Mouse (Mus musculus) cerebellum, adult 18-20 months (tissue): ENCODE data around the gene Galnt18.

Source experiments
- DNase-seq, 2 experiments: peaks; one replicate each; pipeline ENCODE4 v3.0.0; 2021

Galnt18 gene

DNA sequence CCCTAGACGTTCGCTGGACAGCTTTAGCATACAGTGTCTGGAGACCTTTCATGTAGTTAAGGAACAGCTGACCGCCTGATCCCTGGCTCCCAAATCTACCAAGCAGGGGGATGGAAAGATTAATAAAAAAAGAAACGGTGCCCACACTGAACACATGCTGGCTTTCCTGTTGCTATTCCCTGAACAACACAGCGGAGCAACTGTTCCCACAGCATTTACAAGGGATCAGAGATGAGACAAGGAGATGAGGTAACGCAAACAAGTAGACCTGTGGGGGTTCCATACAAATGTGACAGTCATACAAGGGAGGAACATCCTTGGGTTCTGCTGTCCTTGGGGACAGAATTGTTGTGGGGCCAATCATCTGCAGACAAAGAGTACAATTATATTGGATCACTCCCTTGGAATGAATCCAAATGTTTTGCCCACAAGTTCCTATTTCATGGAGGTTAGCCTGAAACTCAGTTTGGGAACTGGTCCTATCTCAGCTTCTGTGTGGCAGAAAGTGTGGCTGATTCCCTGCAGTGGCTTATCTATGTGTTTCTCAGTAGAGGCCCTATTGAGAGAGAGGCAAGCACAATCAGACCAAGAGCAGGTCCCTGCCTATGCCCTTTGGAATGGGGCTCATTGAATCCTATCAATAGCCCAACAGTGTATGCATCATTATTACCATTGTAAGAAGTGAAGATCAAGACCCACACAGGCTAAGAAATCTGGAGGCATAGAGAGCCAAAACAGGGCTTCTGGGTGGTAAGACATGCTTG, 68.5 kb downstream of the Galnt18 start:
- no peak for DNase-seq

DNA sequence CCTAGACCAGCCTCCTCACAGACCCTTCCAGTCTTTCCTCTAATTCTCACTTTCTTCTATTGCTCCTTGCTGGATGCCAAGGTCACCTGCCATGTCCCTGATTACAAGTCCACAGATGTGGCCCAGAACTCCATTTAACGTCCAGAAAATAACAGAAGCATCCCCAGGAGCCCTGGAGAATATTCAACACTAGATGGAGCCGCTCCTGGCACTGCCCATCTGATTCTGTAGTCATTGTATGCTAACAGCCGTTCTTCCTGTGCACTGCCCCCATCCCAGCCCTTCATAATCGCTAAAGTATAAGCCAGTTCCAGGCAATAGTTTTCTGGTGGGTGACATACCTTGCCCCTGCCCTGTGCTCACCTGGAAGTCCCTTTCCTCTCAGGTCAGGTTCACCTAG, 69.5 kb downstream of the Galnt18 start:
- no peak for DNase-seq

DNA sequence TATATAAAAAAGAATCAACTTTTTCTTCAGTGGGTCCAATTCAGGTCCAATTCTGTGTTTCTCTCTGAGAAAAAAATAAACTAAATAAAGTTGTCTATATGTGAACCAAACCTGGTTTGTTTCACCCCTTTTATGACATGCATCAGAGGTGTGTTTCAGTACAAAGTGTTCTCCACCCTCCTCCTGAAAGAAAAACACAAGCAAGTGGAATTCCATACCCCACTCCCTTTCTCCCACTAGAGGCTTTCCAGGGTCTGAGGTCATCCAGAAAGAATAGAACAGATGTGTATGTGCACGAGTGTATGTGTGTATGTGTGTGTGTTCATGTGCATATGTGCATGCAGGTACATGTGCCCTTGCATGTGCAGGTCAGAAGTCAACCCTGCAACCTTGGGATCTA, 71.2 kb downstream of the Galnt18 start:
- DNase-seq: no peak

DNA sequence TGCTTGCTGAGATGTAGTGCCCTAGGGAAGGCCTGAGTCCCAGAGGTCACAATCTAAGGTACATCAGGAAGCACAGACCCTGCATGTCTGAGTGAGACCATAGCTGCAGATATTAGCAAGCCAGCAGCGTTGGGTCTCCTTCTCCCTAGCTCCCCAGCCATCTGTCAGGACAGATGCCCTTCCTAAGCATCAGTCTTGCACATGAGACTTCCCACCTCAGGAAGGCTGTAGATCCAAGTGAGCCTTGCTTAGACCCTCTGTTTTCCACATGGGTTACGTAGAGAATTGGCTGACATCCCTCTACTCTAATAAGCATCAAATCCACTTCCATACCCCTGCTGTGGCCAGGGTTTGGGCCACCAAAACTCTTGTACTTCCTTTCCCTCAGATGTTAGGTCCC, 76.8 kb downstream of the Galnt18 start:
- DNase-seq: no peak

DNA sequence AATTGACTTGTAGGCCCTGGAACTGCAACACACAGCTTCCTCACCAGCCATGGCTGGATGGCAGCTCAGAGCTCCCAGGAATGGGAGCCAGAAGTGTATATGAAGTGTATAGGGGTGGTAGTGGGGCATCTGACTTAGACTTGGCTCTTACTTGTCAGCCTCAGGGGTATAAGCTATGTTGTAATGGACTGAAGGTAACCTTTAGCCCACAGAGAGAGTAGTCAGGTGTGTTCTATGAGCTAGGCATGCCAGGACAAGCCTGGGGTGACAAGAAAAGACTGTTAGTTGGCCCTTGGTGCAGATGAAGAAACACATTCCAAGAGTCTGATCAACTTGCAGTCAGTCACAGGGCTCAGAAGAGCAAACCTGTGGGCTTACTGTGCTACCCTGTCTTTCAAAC, 78.0 kb downstream of the Galnt18 start:
- DNase-seq: no peak

DNA sequence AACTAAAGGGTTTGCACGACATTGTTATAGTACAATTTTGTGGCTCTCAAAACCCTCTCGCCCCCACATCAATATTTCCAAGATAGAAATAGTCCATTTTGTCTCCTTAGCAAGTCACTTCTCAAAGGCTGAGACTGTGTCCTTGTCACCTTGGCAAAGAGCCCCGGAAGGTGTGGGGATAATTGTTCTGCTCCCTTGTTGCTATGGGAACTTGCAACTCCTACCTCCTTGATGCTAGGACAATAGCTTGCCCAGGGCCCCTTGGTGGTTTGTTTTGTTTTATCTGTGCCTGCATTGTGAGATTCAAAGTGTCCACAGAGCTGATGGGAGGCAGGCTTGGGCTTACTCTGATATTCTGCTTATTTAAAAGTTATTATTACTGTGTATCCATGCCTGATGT, 80.3 kb downstream of the Galnt18 start:
- no peak for DNase-seq

DNA sequence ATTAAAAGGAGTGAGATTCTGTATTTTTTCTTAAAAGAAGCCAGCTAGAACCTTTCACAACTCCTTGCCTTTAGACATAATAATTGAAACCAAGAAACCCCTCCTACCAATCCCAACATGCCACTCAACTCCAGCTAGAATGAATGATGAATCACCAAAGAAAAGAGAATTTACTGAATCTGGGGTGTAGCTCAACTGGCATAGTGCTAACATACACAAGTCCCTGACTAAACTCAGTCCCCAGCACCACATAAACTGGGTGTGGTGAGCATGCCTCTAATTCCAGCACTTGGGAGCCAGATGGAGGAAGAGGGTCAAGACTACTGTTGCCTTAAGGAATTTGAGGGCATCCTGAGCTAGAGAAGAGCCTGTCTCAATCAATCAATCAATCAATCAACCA, 83.6 kb downstream of the Galnt18 start:
- DNase-seq: no peak

DNA sequence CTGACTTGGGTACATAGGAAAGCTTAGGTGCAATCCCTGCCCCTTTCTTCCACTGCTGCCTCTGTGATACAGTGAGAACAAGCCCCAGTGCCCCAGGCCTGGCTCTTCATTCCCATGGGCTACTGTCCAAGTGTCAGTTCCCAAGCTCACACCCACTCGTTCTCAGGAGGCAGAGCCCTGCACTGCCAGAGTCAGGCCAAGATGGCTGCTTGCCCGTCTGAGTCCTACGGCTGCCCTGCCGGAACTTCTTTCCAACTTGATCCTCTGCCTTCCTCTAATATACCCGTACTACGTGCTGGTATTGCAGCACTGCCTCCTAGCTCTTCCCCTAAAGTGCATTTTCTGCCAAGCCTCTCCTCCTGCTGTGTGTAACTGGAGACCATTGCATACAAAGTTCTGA, 85.5 kb downstream of the Galnt18 start:
- DNase-seq: peak; percentile 71 to 72

DNA sequence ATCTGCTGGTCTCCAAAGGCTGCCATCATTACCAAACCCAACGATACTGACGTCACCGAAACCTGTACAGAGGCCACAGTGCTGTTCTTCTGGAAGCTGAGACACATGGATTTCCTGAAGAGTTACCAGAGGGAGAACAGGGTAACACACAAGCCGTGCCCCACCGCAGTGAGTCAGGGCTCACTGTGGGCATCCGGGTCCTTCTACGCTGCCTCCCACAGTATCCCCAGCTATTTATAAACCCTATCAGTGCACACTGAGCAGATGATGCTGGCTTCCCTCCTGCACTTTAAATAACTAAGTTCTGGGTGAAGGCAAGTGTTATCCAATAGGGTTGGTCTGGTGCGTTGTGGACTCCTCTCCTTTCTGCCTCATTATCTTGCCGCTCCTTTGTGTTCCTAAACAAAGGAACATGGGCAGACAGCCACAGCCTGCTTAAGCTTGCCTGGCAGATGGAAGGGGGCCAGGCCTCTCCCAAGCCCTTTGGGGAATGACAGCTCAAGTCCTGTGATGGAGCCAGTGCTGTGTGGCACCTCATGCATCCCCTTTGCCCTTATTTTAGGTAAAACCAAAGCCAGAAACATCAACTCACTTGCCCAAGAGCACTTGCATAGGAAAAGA, 87.0 kb downstream of the Galnt18 start:
- peak; percentile 61 to 66 for DNase-seq

DNA sequence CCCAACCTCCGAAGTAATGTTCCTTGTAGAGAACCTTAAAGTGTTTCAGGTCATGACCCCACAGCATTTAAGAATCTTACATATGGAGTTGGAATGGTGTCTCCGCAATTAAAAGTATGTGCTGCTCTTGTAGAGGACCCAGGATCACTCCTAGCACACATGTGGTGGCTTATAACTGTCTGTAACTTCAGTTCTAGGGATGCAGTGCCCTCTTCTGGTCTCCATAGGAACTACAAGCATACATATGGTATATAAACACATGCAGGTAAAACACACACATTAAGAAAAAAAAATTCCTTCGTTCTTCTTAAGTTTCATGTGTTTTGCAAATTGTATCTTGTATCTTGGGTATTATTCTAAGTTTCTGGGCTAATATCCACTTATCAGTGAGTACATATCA, 99.7 kb downstream of the Galnt18 start:
- no peak for DNase-seq

DNA sequence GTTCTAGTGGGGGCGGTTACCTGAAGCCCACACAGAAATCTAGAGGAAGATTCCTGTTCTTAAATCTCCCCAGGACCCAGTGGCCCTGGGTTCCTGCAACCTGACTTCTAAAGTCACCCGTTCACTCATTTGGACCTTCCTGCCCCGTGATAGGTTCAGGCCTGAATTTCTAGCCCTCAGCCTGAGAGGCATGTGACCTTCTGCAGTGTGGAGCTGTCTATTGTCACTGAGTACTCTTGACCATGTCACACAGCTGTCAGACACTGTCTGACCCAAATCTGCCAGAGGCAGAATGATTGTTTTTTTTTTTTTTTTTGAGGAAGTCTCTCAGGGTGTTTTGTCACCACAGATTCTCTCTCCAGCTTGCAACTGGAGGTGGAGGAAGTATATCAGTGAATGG, 103.3 kb downstream of the Galnt18 start:
- DNase-seq: no peak

DNA sequence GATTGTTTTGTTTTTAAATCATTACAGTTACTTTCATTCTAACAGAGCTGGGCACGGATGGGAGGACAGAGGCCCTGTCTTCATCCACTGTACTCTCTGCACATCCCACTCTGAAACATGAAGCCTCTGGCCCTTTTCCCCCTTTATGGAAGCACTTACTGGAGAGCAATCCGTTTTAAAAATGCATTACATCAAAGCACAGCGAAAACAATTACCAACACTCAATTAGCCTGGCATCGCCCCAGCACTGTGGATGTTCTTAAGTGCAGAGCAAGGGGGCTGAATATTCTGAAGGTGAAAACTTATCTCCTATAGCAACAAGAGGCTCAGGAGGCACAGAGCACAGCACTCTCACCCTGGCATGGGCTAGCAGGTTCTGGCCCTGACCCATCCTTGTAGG, 107.3 kb downstream of the Galnt18 start:
- DNase-seq: no peak

DNA sequence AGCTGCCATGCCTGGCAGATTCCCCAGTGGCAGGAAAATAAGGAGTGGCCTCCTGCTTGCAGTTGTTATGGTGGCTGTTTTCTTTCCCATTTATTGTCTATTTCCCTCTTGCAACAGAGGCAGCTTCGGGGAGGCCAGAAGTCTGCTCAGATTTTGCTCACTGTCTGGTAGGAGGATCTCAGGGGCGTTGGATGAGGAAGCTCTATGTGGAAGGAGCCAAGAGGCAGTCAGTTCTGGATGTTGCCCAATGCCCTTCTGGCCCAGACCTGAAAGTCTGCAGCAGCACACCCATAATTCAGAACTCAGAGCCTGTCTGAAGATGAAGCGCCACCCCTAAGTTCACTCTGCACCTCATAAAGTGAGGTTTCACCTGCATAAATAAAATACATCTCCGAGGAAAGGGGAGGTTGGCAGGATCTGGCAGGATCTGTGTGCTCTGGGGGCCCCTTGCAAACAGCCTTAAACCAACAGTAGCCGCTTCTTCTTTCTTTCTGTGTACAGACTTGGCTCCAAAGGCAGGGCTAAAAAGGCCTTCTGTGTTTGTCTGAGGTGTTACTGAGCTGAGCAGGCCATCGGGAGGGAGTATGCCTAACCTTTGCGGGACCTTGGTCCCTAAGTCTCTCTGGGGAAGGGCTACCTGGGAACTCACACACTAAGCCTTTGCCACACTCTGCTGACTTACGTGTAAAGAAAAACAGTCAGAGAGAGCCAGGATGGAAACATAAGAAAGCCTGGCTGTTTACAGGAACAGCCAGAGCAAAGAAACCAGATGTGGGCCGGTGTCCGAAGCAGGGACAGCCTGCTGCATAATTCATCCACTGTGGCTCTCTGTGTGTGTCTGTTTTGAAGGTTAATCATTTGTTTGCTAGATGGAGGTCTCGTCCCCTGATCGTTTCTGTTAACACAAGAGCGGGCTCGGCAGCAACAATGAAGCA, 116.4 kb downstream of the Galnt18 start:
- DNase-seq: peak; percentile 28 to 43

DNA sequence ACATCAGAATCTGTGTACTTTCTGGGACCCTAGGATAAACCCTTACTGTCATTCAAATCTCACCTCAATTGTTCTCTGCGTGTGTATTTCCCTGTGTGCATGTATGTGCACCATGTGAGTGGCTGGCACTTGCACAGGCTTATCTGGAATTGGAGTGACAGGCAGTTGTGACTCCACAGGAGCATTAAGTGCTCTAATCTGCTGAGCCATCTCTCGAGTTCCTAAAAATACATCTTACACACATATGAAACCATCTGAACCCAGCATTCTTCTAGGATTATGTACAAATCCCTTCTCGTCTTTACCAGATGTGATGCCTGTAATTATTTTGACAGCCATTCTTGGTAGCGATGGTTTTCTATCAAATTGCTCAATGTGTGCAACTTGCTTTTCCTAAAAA, 121.2 kb downstream of the Galnt18 start:
- no peak for DNase-seq

DNA sequence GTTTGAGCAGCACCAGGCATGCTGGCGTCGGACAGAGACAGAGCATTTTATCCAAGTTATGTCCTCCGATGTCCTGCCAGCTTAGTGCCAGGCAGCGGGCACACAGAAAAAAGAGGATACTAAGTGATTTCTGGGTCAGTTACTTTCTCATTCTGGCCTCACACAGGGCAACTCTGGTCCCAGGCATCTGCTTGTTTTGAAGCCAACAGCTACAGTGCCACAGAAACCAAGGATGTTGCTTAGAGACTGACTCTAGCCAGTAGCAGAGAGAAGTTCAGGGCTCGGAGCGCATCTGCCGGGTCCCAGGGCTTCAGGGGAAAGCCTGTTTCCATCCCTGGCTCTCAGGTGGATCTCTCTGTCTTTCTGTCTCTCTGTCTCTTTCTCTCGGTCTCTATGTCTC, 124.8 kb downstream of the Galnt18 start:
- no peak for DNase-seq

DNA sequence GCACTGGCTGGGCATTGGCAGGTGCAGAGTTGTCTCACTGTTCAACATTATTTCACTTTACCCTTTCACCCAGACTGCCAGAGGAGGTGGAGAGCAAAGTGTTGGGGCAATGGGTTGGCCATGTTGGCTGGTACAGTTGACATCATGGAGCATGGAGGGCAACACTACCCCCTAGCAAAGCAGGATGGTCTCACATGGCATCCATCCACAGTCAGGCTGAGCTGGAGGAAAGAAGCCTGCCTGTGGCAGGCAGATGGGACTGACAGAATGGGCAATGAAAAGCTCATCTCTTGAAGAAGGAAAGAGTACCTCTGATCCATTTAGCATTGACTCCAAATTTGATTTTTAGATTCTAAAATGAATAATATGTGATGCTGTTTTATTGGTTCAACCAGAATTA, 125.3 kb downstream of the Galnt18 start:
- DNase-seq: no peak

DNA sequence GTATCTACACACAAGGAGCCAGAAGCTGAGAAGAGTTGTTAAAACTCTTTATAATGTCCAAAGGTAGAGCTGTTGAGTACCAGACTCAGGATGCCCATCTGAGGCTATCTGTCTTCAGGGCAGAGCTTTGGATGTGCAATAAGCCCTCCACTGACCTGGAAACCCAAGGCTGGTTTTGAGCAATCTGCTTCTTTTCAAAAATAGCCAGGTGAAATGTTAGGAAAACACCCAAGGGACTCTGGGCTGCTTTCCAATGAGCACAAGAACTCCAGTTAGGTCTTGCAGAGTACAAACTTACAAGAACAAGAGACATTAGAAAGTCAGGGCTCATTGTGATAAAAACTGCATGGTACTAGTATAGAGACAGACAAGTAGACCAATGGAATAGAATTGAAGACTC, 135.4 kb downstream of the Galnt18 start:
- DNase-seq: peak; percentile 14 to 20

DNA sequence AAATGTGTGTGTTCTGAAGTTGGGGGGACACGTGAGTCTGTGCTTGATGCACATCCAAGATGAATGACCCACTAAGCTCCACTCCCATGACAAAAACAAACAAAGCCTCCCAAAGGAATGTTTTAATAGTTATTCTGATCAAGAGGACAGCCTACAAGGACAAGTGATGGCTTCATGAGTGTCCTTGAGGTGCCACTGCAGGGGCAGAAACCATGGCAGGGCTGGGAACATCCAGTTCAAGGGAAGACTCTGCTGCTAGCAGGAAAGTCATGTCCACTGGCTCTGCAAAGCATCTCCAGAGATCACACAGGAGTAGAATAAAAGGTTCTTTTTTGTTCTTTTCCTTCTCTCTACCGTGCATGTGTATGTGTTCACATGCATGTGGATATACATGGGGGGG, 140.9 kb downstream of the Galnt18 start:
- no peak for DNase-seq

DNA sequence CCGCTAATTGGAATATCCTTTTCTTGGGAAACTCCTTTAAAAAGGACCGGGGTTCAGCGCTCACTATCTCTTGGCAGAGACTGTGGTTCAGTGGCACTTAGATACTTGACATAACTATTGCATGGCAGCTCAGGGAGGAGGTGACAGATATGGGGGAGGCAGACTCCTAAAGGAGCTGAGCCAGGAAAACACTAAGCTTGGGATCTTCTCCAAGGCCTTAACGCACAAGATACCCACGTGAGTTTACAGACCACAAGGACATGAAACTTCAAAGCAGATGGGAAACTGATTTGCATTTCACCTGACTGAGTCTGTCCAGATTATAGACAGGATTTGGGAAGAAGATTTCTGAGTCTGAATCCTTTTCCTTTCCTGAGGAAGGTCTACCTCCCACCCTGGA, 141.3 kb downstream of the Galnt18 start:
- no peak for DNase-seq

DNA sequence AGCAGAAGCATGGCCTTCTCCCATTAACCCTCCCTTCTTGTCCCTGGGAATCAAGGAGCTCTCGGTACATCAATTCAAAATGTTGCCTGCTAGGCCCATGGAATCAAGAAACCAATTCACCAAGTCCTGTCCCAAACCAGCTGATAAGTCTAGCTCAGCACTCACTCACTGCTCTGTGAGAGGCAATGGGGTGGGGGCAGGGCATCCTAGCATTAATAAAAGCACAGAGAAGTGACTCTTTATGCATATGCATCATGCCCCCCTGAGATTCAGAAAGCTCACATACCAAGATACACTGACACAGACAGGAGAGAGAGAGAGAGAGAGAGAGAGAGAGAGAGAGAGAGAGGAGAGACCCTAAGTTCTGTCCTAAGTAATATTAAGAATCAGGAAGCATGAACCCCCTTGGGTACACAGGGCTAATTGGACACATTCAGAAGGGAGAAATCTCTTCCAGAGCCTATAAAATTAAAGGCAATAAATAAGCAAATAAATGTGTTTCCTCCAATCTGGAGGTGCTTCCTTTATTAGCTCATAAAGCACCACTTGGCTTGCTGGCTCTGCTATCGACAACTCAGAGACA, 141.8 kb downstream of the Galnt18 start:
- no peak for DNase-seq

DNA sequence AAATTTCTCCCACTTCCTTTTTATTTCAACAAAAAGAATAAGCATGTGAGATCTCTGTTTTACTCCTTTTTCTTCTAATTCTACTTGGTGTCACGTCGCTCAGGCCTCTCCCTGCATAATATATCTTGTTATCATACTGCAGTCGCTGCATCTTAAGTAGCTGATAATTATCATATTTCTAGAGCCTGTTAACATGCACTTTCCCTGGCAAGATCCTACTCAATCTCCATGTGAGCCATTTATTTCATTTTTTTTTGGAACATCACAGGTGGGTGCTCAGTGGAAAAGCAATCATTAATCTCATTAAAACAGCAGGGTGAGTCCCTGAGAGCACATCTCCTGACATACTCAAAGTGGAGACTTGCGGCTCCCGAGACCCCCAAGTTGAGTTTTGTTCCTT, 143.3 kb downstream of the Galnt18 start:
- DNase-seq: no peak

DNA sequence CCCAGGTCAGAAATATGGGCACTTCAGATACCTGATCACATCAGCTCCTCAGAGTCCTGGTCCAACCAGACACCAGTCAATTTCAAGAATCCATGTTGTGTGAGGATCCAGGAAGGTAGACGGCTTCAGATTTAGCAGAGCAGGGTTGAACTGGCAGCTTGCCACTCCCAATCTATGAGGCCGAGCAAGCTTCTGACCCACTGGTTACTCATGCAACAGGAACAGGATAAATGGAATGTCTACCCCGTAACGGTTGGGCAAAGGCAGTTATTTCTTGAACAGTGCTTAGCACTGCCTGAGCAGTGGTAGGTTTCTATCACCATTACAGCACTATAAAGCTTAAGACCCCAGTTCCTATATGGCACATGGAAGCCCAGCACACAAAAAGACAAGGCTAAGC, 148.5 kb downstream of the Galnt18 start:
- no peak for DNase-seq

DNA sequence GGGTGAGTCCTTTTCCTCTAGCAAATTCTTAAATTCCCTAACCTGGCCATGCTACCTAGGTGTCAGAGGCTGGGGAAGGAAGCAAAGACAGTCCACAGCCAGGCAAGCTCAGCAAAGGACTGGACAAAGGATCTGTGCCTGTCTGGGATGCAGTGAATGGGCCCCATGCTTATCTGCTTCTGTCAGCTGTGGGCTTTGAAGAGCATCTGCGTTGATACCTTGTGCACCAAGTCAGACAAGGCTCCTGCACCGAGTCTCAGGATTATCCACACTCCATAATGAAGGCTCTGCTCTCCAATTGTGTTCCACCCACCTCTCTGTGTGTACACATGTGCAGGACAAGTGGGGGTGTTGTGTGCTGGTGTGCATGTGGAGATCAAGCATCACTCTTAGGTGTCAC, 153.5 kb downstream of the Galnt18 start:
- DNase-seq: no peak
